Mouse (Mus musculus) effector memory CD4-positive, alpha-beta T cell, adult 5 months (primary cell): ENCODE results near the gene Rps21. TPM values are rescaled to one million over a fixed set of nuclear protein-coding genes. Genes with fewer than 3 reads are reported as not detected.

Experiments used
- polyA plus RNA-seq: library from polyadenylated mRNA; unstranded; fragments of 100-300 nt; shearing (Covaris generic); gene quantifications from one replicate; pipeline ENCODE4 v1.2.1, GENCODE M21; 2017

Rps21 gene
- 837 TPM for polyA plus RNA-seq

DNA sequence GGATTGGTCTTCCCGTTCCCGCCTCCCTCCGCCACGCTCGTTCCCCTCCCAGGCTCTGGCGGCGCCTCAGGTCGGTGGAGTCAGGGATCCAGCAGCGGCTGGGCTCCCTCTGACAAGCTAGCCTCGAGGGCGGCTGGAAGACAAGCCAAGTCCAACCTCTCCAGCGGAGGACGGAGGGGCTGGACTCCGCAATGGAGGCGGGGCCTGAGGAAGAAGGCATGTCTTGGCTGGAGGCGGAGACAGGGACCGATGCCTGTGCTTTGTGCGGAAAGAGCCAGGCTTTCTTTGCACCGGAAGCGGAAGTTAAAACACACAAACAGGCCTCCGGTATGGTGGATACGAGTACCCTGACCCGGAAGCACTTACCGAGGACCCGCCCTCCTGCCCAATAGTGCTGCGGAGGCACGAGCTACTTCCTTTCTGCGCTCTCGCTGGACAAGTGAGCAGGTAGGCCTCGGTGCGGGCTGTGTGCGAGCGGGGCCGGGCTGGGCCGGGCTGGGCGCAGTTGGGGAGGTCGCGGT is at the start of gene Rps21:
TSS of gene Rps21 (plus strand) at position 377 of the 521 bp plus-strand sequence.

GRCm38 (mm10) chr2:180225762-180226378 is 31.3 kb upstream of the Rps21 start, which contains the start of gene Lama5:
Gene Lama5 (minus strand): TSS chr2:180225859.

GRCm38 (mm10) chr2:180273394-180274244 is 16.4 kb downstream of the Rps21 start, which contains the start of gene Cables2:
Gene Cables2 (minus strand): TSS chr2:180273496.

GRCm38 (mm10) chr2:180289440-180290108 is 32.4 kb downstream of the Rps21 start, which contains the start of gene Rbbp8nl:
Gene Rbbp8nl (minus strand): TSS chr2:180289879.

Other genes with a start within 250 kb of the Rps21 start
- gene Lsm14b, start 232.4 kb upstream of the Rps21 start, polyA plus RNA-seq = 14.5 TPM
- 339 TPM for gene Psma7, start 214.9 kb upstream of the Rps21 start, polyA plus RNA-seq
- gene Ss18l1, start 214.9 kb upstream of the Rps21 start, polyA plus RNA-seq = 6.2 TPM
- gene Mtg2, start 186.8 kb upstream of the Rps21 start, polyA plus RNA-seq = 28.8 TPM
- gene Hrh3, start 152.9 kb upstream of the Rps21 start, polyA plus RNA-seq = not detected
- gene Osbpl2, start 138.1 kb upstream of the Rps21 start, polyA plus RNA-seq = 37.8 TPM
- gene Adrm1, start 85.9 kb upstream of the Rps21 start, polyA plus RNA-seq = 144 TPM
- gene Lama5, start 31.5 kb upstream of the Rps21 start, polyA plus RNA-seq = 0.19 TPM
- 70.9 TPM for gene Cables2, start 16.1 kb downstream of the Rps21 start, polyA plus RNA-seq
- gene Rbbp8nl, start 32.5 kb downstream of the Rps21 start, polyA plus RNA-seq = not detected
- not detected for gene Gata5, start 77.3 kb downstream of the Rps21 start, polyA plus RNA-seq
- 3.8 TPM for gene Slco4a1, start 198.9 kb downstream of the Rps21 start, polyA plus RNA-seq
- gene Ntsr1, start 242.6 kb downstream of the Rps21 start, polyA plus RNA-seq = not detected